Mouse (Mus musculus) small intestine, adult 2 months (tissue): ENCODE results near the gene Srgap3. TPM values are rescaled to one million over a fixed set of nuclear protein-coding genes. Genes with fewer than 3 reads are reported as not detected.
"Not testable (repeated sequence)": the region's sequence is repeated elsewhere in the genome, so short reads cannot be mapped to it uniquely, and the experiment has no call there.

Experiments
- H3K27ac ChIP-seq: fragments of 200-500 bp; 2 replicates; pipeline ENCODE4 v1.5.1; 2012; ENCODE audit warnings: low read depth, low read length, control low read depth, inconsistent platforms; ENCODE audit not compliant: insufficient read depth
- H3K27me3 ChIP-seq: fragments of 200-500 bp; 2 replicates; pipeline ENCODE4 v1.6.1; 2012; ENCODE audit warnings: mild to moderate bottlenecking, moderate library complexity, low read length, inconsistent platforms; ENCODE audit not compliant: control insufficient read depth, insufficient read depth
- H3K36me3 ChIP-seq: fragments of 200-500 bp; 2 replicates; pipeline ENCODE4 v1.6.1; 2012; ENCODE audit warnings: mild to moderate bottlenecking, low read length, control low read depth, inconsistent platforms; ENCODE audit not compliant: control insufficient read depth, insufficient read depth
- H3K4me1 ChIP-seq: fragments of 200-500 bp; 2 replicates; pipeline ENCODE4 v1.6.1; 2012; ENCODE audit warnings: low read length, inconsistent platforms, mixed read lengths; ENCODE audit not compliant: control insufficient read depth, insufficient read depth, insufficient read length
- H3K4me3 ChIP-seq: fragments of 200-500 bp; 2 replicates; pipeline ENCODE4 v1.5.1; 2012; ENCODE audit warnings: low read depth, mild to moderate bottlenecking, control low read depth, inconsistent platforms, low read length, moderate library complexity
- CTCF ChIP-seq: fragments of 200-500 bp; IDR thresholded peaks from 2 replicates; pipeline ENCODE4 v1.5.1; 2012; ENCODE audit warnings: low read depth, mild to moderate bottlenecking, control low read depth, inconsistent platforms, low read length, moderate library complexity, mixed read lengths; ENCODE audit not compliant: insufficient replicate concordance, insufficient read length; ENCODE audit errors: extremely low read depth
- POLR2A ChIP-seq: fragments of 200-500 bp; IDR thresholded peaks from 2 replicates; pipeline ENCODE4 v1.6.1; 2012; ENCODE audit warnings: low read depth, mild to moderate bottlenecking, control low read depth, inconsistent platforms, low read length, moderate library complexity
- WGBS: fragments of 180-500 bp; shearing (Covaris S2); methylation state at CpG from one replicate; pipeline ENCODE4 v1.1.7; 2018; 5-methylcytosine and 5-hydroxymethylcytosine counted together
- polyA plus RNA-seq: library from polyadenylated mRNA; depleted of rRNA; stranded (reverse); fragments of >200 nt; gene quantifications from 2 replicates; pipeline ENCODE4 v1.2.3, GENCODE M21; 2012

The Srgap3 gene
- polyA plus RNA-seq, 1 experiment: 0.63 TPM

- H3K36me3 ChIP-seq: no peaks in the 10 kb centered on the region
- no peaks in the 10 kb centered on the region for H3K27me3 ChIP-seq
- H3K27ac ChIP-seq: no peak overlapping the region
- H3K4me1 ChIP-seq: no peaks in the 10 kb centered on the region
- H3K4me3 ChIP-seq: no peak overlapping the region
- 67% methylated on average over 4 of the region's 4 CpGs for WGBS
- TF ChIP-seq CTCF (no peak), POLR2A (no peak)
Observed at GRCm38 (mm10) chr6:112725468-112725867, 221.6 kb downstream of the Srgap3 start.

GRCm38 (mm10) chr6:112720409-112721080, 226.5 kb downstream of the Srgap3 start:
- H3K4me1 ChIP-seq: no peaks in the 10 kb centered on the region
- no peaks in the 10 kb centered on the region for H3K36me3 ChIP-seq
- TF ChIP-seq POLR2A: no peak
- no peak for TF ChIP-seq CTCF
- no peak overlapping the region for H3K4me3 ChIP-seq
- H3K27me3 ChIP-seq: no peaks in the 10 kb centered on the region
- 89% methylated on average over 5 of the region's 5 CpGs for WGBS
- H3K27ac ChIP-seq: no peak overlapping the region

GRCm38 (mm10) chr6:112719983-112720382, 227.1 kb downstream of the Srgap3 start:
- H3K4me3 ChIP-seq: no peak overlapping the region
- H3K4me1 ChIP-seq: no peaks in the 10 kb centered on the region
- H3K27me3 ChIP-seq: no peaks in the 10 kb centered on the region
- TF ChIP-seq CTCF (no peak), POLR2A (no peak)
- no peaks in the 10 kb centered on the region for H3K36me3 ChIP-seq
- H3K27ac ChIP-seq: no peak overlapping the region
- WGBS: 100% methylated on average over 1 of the region's 1 CpGs

- H3K27ac ChIP-seq: no peak overlapping the region
- 30% methylated on average over 5 of the region's 5 CpGs for WGBS
- no peaks in the 10 kb centered on the region for H3K4me1 ChIP-seq
- TF ChIP-seq POLR2A (no peak), CTCF (peak; percentile 62; the same call in 1 of the 2 replicates)
- no peak overlapping the region for H3K4me3 ChIP-seq
- no peaks in the 10 kb centered on the region for H3K27me3 ChIP-seq
- H3K36me3 ChIP-seq: no peaks in the 10 kb centered on the region
Observed at GRCm38 (mm10) chr6:112717168-112717567, 229.9 kb downstream of the Srgap3 start.

GRCm38 (mm10) chr6:112713951-112714350, 233.1 kb downstream of the Srgap3 start:
- Histone ChIP-seq H3K4me3 (no peak overlapping the region), H3K36me3 (no peaks in the 10 kb centered on the region), H3K27ac (no peak overlapping the region), H3K27me3 (no peaks in the 10 kb centered on the region), H3K4me1 (no peaks in the 10 kb centered on the region)
- 77% methylated on average over 3 of the region's 3 CpGs for WGBS
- no peak for TF ChIP-seq POLR2A
- no peak for TF ChIP-seq CTCF

GRCm38 (mm10) chr6:112702296-112702695, 244.8 kb downstream of the Srgap3 start:
- not testable (repeated sequence) for H3K27ac ChIP-seq, H3K36me3 ChIP-seq, H3K4me1 ChIP-seq, H3K27me3 ChIP-seq, H3K4me3 ChIP-seq
- 53% methylated on average over 4 of the region's 4 CpGs for WGBS

GRCm38 (mm10) chr6:112700392-112700791, 246.7 kb downstream of the Srgap3 start:
- TF ChIP-seq POLR2A (no peak), CTCF (peak; percentile 13; the same call in 1 of the 2 replicates)
- no peak overlapping the region for H3K4me3 ChIP-seq
- WGBS: 2% methylated on average over 1 of the region's 1 CpGs
- H3K36me3 ChIP-seq: no peaks in the 10 kb centered on the region
- no peaks in the 10 kb centered on the region for H3K27me3 ChIP-seq
- no peak overlapping the region for H3K27ac ChIP-seq
- peaks cover 4% of the 10 kb centered on the region; the same call in 1 of the 2 replicates for H3K4me1 ChIP-seq

- Histone ChIP-seq H3K36me3 (no peaks in the 10 kb centered on the region), H3K4me3 (no peak overlapping the region), H3K27ac (no peak overlapping the region), H3K4me1 (peaks cover 4% of the 10 kb centered on the region; the same call in 1 of the 2 replicates), H3K27me3 (no peaks in the 10 kb centered on the region)
- 61% methylated on average over 1 of the region's 1 CpGs for WGBS
- no peak for TF ChIP-seq CTCF
Observed at GRCm38 (mm10) chr6:112699115-112699514, 248.0 kb downstream of the Srgap3 start.
